Mouse (Mus musculus) bone marrow, adult 2 months (tissue): ENCODE measurements around the gene Mosmo.

Experiments used
- CTCF ChIP-seq: fragments of 200-500 bp; IDR thresholded peaks from 2 replicates; pipeline ENCODE4 v1.5.1; 2011; ENCODE audit warnings: low read length, control low read depth; ENCODE audit not compliant: control insufficient read depth, insufficient read depth
- POLR2A ChIP-seq: fragments of 200-500 bp; IDR thresholded peaks from 2 replicates; pipeline ENCODE4 v1.6.1; 2011; ENCODE audit warnings: low read depth, mild to moderate bottlenecking, control low read depth, low read length, borderline replicate concordance; ENCODE audit not compliant: control insufficient read depth

DNA sequence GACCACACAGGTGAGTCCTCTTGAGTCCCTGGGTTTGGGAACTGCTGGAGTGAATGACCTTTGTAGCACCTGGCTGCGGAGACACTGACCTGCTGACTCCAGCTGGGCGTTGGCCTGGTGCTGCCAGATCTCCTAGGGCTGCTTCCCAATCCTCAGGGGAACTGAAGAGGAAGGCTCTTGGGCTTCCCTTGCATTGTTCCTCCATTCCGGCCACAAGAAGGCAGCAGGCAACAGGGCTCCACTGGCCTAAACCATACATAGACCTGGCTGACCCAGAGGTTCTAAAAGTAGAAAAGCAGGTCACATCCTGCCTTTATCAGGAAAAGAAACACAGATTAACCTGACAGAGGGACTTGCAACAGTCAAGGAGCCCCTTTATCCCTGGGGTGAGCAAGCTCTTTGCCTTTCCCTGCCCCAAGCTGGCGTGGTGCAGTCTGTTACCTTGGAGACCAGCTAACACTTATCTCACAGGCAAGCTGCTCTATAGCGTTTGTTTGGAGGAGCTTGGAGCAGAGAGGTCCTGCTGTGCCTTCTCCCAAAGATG, 62.2 kb downstream of the Mosmo start:
- TF ChIP-seq CTCF (no peak), POLR2A (no peak)
